Mouse (Mus musculus) forebrain, postnatal 0 days (tissue): Measurements from ENCODE around the gene Endou. TPM values are rescaled to one million over a fixed set of nuclear protein-coding genes. Genes with fewer than 3 reads are reported as not detected.

Experiments used
- ATAC-seq: fragments of 200-750 bp; cut with Nextera tagmentation; 2 replicates; pipeline ENCODE4 v1.8.0; 2017; ENCODE audit warnings: mild to moderate bottlenecking, moderate library complexity
- DNase-seq: peaks from one replicate; pipeline ENCODE4 v3.0.0-alpha.2; 2015
- H3K27ac ChIP-seq: fragments of 300-500 bp; sonication (generic); 2 replicates; pipeline ENCODE4 v1.5.1; 2014; ENCODE audit warnings: low read depth, mild to moderate bottlenecking, antibody characterized with exemption, low read length, moderate library complexity, mixed read lengths
- H3K27me3 ChIP-seq: fragments of 300-500 bp; sonication (generic); 2 replicates; pipeline ENCODE4 v1.6.1; 2014; ENCODE audit warnings: mild to moderate bottlenecking, low read length, mixed read lengths; ENCODE audit not compliant: insufficient read depth
- H3K36me3 ChIP-seq: fragments of 300-500 bp; sonication (generic); 2 replicates; pipeline ENCODE4 v1.6.1; 2014; ENCODE audit warnings: mild to moderate bottlenecking, moderate library complexity; ENCODE audit not compliant: insufficient read depth
- H3K4me1 ChIP-seq: fragments of 300-500 bp; sonication (generic); 2 replicates; pipeline ENCODE4 v1.6.1; 2014; ENCODE audit warnings: antibody characterized with exemption; ENCODE audit not compliant: insufficient read depth
- H3K4me2 ChIP-seq: fragments of 300-500 bp; sonication (generic); 2 replicates; pipeline ENCODE4 v1.6.1; 2014; ENCODE audit warnings: low read depth, mild to moderate bottlenecking, moderate library complexity
- H3K4me3 ChIP-seq: fragments of 300-500 bp; sonication (generic); 2 replicates; pipeline ENCODE4 v1.5.1; 2014; ENCODE audit warnings: low read depth, low read length, mixed read lengths
- H3K9ac ChIP-seq: fragments of 300-500 bp; sonication (generic); 2 replicates; pipeline ENCODE4 v1.6.1; 2014; ENCODE audit warnings: mild to moderate bottlenecking
- H3K9me3 ChIP-seq: fragments of 300-500 bp; sonication (generic); 2 replicates; pipeline ENCODE4 v1.6.1; 2016; ENCODE audit warnings: low read length
- CTCF ChIP-seq: sonication (generic); IDR thresholded peaks from 2 replicates; pipeline ENCODE4 v1.5.1; 2016; ENCODE audit warnings: antibody characterized with exemption, control low read depth, low read depth
- WGBS: fragments of 180-500 bp; shearing (Covaris S2); extraction: QIAGEN DNeasy Blood & Tissue Kit; methylation state at CpG from one replicate; pipeline ENCODE4 v1.1.7; 2014; 5-methylcytosine and 5-hydroxymethylcytosine counted together
- polyA plus RNA-seq: library from polyadenylated mRNA; unstranded; fragments of >200 nt; fragmentation: Nextera tagmentation; extraction: Ambion mirVana; gene quantifications from 2 replicates; pipeline ENCODE4 v1.2.1, GENCODE M21; 2015
- total RNA-seq: library from RNA; depleted of rRNA; stranded (reverse); fragments of >200 nt; gene quantifications from 2 replicates; pipeline ENCODE4 v1.2.3, GENCODE M21; 2014

Endou gene
- total and polyA plus RNA-seq, 2 experiments from 2014 or later: 0.14 to 0.34 TPM

DNA sequence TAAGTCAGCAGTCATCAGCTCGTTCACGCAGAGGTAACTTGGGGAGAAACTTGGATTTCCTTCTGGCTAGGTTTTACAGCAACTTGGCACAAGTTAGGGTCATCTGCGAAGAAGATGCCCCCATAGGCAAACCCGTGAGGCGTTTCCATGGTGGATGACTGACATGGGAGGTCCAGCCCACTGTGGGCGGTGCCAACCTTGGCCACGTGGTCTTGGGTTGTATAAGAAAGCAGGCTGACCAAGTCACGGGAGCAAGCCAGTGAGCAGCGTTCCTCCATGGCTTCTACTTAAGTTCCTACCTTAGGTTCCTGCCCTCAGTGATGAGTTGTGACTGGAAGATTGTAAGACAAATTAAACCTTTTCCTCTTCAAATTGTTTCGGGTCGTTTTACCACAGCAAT is 849 bp upstream of the Endou start:
- Histone ChIP-seq H3K4me1 (no peaks in the 10 kb centered on the region), H3K9ac (no peak overlapping the region), H3K27me3 (no peaks in the 10 kb centered on the region), H3K36me3 (no peaks in the 10 kb centered on the region), H3K4me3 (no peak overlapping the region), H3K4me2 (no peak overlapping the region), H3K27ac (no peak overlapping the region), H3K9me3 (no peaks in the 10 kb centered on the region)
- 90% methylated on average over 11 of the region's 11 CpGs for WGBS
- ATAC-seq (no peak), DNase-seq (no peak)
- TF ChIP-seq CTCF: no peak

DNA sequence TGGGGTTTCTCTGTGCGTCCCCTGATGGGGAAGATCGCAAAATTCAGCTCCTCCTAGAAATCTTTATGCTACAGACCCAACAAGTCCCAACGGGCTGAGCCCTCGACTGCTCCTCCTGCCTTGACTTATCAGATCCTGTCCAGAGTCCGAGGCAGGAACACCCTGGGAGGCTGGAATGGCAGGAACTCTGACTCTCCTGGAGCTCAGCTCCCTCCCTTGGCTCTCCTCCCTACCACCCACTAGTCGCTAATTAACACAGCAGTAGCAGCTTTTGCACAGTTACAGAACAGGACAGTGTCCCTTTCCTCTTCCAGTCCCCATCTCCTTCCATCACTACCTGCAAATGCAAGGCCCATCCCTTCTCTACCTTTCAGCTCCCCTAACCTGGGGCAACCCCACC is 774 bp downstream of the Endou start:
- 54% methylated on average over 6 of the region's 6 CpGs for WGBS
- Histone ChIP-seq H3K27me3 (no peaks in the 10 kb centered on the region), H3K4me2 (no peak overlapping the region), H3K4me1 (no peaks in the 10 kb centered on the region), H3K36me3 (no peaks in the 10 kb centered on the region), H3K9me3 (no peaks in the 10 kb centered on the region), H3K4me3 (no peak overlapping the region), H3K9ac (no peak overlapping the region), H3K27ac (no peak overlapping the region)
- ATAC-seq: no peak
- no peak for TF ChIP-seq CTCF
- DNase-seq: no peak

DNA sequence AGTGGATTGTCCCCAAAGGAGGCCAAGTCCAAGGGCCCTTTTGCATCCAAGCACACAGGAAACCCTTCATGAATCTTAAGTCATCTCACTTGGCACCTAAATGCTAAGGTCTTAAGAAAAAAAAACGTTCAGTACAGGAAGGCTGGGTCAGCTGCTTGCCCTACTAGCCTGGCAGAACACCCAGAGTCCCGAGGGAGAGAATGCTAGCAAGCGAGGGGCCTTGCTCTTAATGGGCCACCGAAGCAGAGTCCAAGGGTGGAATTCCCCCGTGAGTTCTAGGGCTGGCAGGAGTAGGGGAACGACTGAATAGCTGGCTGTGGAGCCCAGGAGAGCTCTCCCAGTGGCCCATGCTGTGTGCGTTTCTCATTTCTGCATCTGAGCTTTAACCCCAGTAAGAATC is 2.3 kb downstream of the Endou start:
- WGBS: 56% methylated on average over 7 of the region's 7 CpGs
- peak; percentile 16; the same call in 1 of the 2 replicates for ATAC-seq

DNA sequence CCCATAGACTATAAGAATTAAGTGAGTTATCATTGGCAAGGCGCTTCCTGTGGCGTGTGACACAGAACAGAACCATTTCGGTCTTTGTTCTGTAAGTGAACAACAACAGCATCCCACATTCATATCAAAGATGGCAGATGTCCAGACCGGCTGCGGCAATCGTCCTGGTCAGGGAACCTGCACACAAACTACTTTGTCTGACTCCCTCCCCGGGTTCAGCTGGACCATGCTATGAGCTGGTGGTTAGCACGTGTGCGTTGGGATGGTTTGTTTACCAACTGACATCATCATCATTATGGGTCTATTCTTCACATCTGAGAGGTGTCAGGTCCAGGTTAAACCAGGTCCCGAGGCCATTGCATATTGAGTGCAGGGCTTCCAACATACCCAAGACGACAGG is 2.7 kb downstream of the Endou start:
- Histone ChIP-seq H3K9me3 (no peaks in the 10 kb centered on the region), H3K27me3 (no peaks in the 10 kb centered on the region), H3K4me2 (no peak overlapping the region), H3K27ac (no peak overlapping the region), H3K4me1 (no peaks in the 10 kb centered on the region), H3K4me3 (no peak overlapping the region), H3K9ac (no peak overlapping the region), H3K36me3 (no peaks in the 10 kb centered on the region)
- no peak for TF ChIP-seq CTCF
- DNase-seq: no peak
- ATAC-seq: no peak
- WGBS: 81% methylated on average over 11 of the region's 11 CpGs

More for the DNA sequence above, 2.3 kb downstream of the Endou start:
- Histone ChIP-seq H3K4me1 (no peaks in the 10 kb centered on the region), H3K27me3 (no peaks in the 10 kb centered on the region), H3K9me3 (no peaks in the 10 kb centered on the region), H3K9ac (no peak overlapping the region), H3K4me2 (no peak overlapping the region), H3K36me3 (no peaks in the 10 kb centered on the region), H3K27ac (no peak overlapping the region), H3K4me3 (no peak overlapping the region)
- DNase-seq: no peak
- TF ChIP-seq CTCF: no peak

DNA sequence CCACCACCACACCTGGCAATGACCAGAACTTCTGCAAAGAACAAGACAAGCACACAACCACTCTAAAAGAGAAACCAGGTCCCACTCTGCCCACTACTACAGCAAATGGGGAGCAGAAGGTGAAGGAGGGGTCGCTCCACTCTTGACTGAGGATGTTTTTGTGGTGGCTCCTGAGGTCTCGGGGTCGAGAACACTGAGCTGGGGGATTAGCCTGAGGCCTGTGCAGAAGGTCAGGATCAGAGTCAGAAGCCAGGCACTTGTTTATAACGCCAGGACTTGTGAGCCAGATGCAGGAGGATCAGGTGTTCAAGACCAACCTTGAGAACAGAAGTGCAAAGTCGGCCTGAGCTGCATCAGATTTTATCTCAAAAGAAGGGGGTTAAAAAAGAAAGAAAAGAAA is 3.6 kb downstream of the Endou start:
- ATAC-seq: no peak
- H3K9me3 ChIP-seq: no peaks in the 10 kb centered on the region
- no peaks in the 10 kb centered on the region for H3K4me1 ChIP-seq
- WGBS: 72% methylated on average over 5 of the region's 5 CpGs
- H3K4me2 ChIP-seq: no peak overlapping the region
- no peak overlapping the region for H3K27ac ChIP-seq
- no peak overlapping the region for H3K4me3 ChIP-seq
- H3K27me3 ChIP-seq: no peaks in the 10 kb centered on the region
- no peaks in the 10 kb centered on the region for H3K36me3 ChIP-seq
- H3K9ac ChIP-seq: no peak overlapping the region
- TF ChIP-seq CTCF: no peak
- DNase-seq: no peak

DNA sequence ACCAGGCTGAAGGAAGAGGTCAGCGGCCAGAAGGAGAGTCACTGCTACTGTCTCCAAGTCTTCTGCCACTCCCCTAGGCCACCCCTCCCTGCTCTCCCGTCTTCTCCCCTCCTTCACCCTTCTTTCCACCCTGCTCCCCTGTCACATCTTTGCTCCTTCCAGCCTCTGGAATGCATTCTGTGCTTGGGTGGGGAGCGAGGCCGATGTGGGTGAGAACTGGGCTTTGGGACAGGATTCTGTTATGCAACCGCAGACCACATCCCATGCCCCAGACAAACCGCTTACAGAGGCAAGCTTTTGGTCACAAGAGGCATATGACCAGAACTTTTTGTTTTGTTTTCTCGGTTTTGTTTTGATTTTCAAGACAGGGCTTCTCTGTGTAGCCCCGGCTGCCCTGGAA is 4.1 kb downstream of the Endou start:
- Histone ChIP-seq H3K9ac (no peak overlapping the region), H3K4me2 (no peak overlapping the region), H3K36me3 (no peaks in the 10 kb centered on the region), H3K9me3 (no peaks in the 10 kb centered on the region), H3K4me1 (no peaks in the 10 kb centered on the region), H3K27me3 (no peaks in the 10 kb centered on the region), H3K4me3 (no peak overlapping the region), H3K27ac (no peak overlapping the region)
- DNase-seq: no peak
- WGBS: 78% methylated on average over 8 of the region's 8 CpGs
- no peak for TF ChIP-seq CTCF
- no peak for ATAC-seq

DNA sequence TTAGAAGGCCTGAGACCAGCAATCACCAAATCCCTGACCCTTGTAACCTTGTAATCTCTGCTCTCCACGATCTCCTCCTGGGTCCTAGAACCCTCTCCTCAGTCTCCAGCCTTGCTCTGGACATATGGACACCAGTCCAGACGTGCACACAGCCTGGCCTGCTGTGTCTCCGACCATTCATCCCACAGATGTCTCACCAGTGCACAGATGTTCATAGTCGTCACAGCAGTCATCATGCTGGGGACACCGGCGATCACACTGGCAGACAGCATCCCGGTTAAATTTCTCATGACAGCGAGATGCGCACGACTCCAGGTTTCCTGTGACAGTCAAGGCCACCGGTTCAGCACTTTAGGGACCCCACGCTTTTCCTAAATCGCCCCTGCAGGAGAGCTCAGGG is 4.8 kb downstream of the Endou start:
- Histone ChIP-seq H3K9me3 (no peaks in the 10 kb centered on the region), H3K27ac (no peak overlapping the region), H3K9ac (no peak overlapping the region), H3K36me3 (no peaks in the 10 kb centered on the region), H3K4me2 (no peak overlapping the region), H3K27me3 (no peaks in the 10 kb centered on the region), H3K4me3 (no peak overlapping the region), H3K4me1 (no peaks in the 10 kb centered on the region)
- TF ChIP-seq CTCF: no peak
- WGBS: 82% methylated on average over 13 of the region's 13 CpGs
- no peak for ATAC-seq
- no peak for DNase-seq
